Mouse (Mus musculus) erythroid progenitor cell, adult 5-6 weeks (primary cell): ENCODE data around the gene Hnrnph2. TPM values are rescaled to one million over a fixed set of nuclear protein-coding genes. Genes with fewer than 3 reads are reported as not detected.

ENCODE experiments used
- ATAC-seq: replicated peaks from 2 replicates; pipeline ENCODE4 v1.8.0; 2016; ENCODE audit warnings: moderate number of reproducible peaks, mild to moderate bottlenecking, moderate TSS enrichment, inconsistent platforms; ENCODE audit not compliant: poor library complexity, low FRiP score, severe bottlenecking
- total RNA-seq, 2 experiments: library from RNA; stranded (forward) in 1 of 2; stranded (reverse) in 1 of 2; fragments of 150-400 nt in 1 of 2; fragments of 186-747, 209-891 nt in 1 of 2; gene quantifications; 2 replicates each; pipeline versions ENCODE4 v1.2.3 to v1.2.4; 2015 to 2017; ENCODE audit warnings: low replicate concordance in 2 of 2

Hnrnph2 gene
- total RNA-seq (2015; ENCODE audit: low replicate concordance) = 59.8 and 69.6 TPM in 2 replicates
- total RNA-seq (2017; ENCODE audit: low replicate concordance) = 86.5 and 95.0 TPM in 2 replicates

DNA sequence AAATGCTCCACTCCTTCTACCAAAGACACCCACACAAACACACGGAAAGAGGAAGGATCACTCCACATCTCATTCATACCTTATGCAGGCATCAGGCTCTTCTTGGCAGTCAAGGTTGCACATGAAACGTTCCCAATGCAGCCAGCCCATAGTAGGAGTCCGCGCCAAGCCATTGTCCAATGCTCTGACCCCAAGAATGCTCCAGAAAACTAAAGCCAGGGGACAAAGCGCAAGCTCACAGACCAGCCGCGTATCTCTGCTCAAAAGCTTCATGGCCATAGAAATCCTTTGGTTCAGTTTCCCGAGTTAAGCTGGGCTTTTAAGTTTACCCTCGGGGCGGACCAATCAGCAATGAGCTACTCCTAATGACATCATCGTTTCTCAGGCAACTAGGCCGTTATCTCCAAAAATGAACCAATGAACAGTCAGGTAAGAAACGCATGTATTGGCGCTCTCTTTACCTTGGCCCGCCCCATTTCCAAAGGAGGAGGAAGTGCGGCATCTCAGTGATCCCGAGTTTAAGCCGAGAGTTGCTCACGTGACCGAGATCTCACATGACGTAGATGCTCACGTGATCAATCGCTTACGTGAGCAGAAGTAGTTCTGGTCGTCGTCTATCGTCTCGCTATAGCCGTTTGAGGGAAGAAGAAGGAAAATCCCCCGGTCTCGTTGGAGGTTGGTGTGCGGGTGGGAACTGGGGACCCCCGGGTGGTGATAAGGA lies at the start of gene Hnrnph2, which contains the start of gene Gla:
Gene Hnrnph2, plus strand, starts transcription at position 521 of the 721 bp plus-strand sequence.
Gene Gla, minus strand, starts transcription at position 467 of the 721 bp plus-strand sequence.
- peak; percentile 96 for ATAC-seq

DNA sequence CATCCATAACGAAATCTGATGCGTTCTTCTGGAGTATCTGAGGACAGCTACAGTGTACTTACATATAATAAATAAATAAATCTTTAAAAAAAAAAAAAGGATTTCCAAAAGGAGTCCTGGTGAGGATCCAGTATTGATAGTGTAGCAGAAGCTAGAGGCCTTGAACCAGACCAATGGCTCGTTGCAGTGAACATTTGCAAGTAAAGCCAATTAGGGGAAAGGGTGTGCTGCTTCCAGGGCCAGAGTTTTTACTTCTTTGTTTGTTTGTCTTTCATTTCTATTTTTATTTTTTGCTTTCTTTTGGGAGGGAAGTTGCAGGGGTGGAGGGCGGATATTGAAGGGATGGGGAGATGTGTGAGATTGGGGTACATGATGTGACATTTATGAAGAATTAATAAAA lies 47.7 kb upstream of the Hnrnph2 start:
- no peak for ATAC-seq

DNA sequence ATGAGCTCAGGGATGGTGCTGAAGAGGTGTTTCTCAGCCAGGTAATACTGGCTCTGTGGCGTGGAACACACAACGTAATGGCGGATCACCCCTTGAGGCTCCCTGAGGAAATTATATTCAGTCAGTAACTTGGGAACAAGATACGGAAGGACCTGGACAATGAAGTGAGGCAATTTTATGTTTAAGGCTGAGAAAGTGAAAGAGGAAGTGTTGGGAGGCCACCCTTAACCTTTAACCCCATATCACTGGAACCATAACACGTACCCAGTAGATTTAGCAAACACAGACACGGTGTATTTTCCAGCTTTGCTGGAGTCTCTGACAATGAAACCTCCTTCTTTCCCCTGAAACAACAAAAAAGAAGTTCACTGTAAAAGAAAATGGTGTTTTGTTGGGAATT lies 46.6 kb upstream of the Hnrnph2 start:
- ATAC-seq = no peak

DNA sequence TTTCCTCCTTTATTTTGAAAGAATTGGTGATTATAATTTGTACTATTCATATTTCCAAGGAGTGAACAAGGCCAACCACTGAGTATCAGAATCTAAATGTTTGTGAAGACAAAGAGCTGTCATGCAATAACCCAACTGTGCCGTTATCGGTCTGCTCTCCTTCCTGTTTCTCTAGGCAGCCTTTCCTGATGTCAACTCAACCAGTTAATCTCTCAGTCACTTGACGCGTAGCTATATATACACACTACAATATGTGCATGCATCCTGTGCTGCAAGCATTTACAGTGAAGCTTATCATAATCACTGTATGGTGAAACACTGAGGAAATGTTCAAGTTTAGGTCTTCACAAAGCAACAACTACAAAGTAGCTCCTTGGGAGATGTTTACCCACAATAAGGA lies 36.7 kb upstream of the Hnrnph2 start:
- no peak for ATAC-seq

DNA sequence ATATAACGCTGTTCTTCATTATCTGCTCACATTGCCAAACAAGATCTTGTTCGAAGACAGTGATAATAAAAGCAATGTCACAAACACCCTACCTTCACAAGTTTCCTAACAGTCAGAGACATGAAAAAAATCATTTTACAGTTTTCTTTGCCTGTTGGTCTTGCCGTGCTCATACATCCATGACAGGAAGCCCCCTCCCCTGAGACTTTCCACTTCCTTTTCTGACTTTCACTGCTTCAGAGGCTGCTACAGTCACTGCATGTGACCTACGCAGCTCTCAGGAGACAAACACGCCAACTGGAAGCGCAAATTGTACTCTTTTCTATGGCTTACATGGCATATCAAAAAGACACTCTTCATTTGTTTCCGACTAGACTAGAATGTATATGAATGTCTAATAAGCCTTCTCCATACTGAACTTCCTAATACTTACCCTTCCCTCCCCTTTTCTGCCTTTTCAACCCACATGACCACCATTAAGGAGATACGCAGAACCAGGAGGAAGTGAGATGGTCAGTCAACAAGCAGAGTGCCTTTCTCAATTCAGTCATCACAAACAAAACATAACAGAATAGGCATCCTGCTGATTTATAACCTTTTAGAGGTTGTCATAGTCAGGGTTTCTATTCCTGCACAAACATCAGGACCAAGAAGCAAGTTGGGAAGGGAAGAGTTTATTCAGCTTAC lies 34.3 kb upstream of the Hnrnph2 start:
- ATAC-seq = no peak

DNA sequence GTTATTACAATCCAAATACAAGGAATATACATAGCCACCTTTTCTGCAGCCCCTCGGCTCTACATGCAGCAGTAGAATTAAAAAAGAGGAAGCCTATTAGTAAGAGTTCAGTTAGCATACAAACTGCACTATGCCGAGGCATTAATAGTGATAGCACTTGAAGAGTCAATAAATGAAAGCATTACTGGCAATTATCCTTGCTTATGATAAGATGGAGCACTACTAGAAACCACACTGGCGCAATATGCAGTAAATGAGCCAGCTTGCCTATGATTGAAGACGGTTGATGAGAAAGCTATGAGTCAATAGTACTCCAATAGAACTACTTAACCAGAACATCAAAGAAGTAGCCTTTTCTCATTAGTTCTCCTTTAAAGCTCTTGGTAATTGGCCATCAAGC lies 23.1 kb upstream of the Hnrnph2 start:
- no peak for ATAC-seq

DNA sequence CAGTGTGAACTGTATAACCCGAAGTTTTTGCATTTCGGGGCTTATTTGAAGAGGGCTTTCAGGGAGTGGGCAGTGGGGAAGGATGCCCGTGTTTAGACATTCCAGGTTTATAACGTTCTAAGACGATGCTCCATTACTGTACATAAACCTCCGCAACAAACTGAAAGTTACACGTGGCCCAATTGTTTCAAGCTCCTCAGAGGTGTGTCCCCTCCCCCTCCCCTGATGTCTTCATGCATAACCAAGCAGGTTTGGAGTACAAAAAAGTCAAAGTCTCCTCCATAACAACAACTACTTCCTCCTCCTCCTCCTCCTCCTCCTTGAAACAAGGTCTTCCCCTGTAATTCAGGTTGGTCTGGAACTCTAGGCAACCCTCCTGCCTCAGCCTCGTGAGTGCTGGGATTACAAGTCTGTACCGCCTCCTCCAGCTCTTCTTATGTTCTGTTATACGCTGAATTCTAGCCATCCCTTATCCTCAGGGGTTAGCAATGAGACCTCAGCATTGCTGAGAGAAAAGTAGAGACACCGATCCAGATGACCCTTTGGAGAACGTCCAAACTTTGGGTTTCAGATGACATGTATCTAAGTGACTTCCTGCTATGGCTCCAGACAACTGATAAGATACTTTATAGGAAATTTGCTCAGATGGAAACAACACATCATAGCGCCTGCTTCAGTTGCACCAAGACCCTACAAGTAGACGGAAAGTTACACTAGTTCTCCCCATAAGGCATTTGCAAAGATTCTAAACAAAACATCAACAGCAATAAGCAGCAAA lies 20.3 kb upstream of the Hnrnph2 start:
- ATAC-seq = no peak

DNA sequence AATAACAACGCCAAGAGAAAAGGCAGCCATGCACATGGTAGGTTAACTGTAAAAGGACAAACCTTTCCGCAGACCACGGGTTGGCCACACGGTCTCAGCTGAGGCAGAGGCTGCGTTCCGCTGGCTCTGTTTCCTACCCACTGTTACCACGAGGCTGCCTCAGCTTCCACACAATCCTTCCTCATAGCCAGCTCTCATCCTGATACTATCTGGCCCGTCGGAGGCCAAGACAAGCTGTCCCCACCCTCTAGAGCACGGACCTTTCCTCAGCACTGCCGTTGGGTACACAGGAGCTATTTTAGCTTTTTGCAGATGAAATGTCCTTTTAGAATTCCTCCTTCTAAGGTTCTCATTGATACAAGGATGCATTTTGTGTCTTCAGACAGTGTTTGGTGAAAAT lies 18.7 kb upstream of the Hnrnph2 start:
- peak; percentile 40; the same call in 1 of the 2 replicates for ATAC-seq

DNA sequence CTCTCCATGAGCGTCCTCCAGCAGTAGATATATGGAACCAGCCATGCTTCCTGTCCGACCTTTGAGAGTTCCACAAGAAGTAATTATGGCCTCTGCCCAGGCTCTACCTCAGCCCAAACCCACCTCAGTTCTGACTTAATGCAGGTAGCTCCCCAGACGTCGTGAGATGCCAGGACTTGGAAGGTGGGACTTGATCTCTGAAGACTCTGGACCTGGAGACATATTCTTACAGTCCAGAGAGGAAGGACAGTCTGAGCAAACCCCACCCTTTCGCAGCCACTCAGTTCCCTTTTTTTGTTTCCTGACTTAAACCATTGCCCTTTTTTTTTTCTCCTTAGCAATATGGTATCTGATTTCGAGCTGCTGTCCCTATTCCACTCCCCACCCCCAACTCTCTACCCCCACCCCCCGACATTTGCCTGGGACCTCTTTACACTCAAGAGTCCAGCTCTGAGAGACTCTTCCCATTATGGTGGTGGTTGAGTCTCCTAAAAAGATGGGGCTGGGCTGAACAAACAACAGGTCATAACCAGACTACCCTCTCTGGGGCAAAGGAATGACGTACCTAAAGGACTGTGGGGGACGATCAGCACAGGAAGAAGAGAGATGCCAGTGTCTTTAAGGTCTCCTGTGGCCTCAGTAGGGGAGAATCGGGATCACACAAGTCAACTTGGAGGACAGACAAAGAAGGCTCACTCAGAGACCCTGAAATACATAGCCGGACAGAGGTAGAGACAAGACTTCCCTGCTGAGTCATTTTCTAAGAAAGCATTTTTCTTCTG lies 17.9 kb upstream of the Hnrnph2 start, which contains the start of gene Btk:
Gene Btk, minus strand, starts transcription at position 683 of the 782 bp plus-strand sequence.
- no peak for ATAC-seq

DNA sequence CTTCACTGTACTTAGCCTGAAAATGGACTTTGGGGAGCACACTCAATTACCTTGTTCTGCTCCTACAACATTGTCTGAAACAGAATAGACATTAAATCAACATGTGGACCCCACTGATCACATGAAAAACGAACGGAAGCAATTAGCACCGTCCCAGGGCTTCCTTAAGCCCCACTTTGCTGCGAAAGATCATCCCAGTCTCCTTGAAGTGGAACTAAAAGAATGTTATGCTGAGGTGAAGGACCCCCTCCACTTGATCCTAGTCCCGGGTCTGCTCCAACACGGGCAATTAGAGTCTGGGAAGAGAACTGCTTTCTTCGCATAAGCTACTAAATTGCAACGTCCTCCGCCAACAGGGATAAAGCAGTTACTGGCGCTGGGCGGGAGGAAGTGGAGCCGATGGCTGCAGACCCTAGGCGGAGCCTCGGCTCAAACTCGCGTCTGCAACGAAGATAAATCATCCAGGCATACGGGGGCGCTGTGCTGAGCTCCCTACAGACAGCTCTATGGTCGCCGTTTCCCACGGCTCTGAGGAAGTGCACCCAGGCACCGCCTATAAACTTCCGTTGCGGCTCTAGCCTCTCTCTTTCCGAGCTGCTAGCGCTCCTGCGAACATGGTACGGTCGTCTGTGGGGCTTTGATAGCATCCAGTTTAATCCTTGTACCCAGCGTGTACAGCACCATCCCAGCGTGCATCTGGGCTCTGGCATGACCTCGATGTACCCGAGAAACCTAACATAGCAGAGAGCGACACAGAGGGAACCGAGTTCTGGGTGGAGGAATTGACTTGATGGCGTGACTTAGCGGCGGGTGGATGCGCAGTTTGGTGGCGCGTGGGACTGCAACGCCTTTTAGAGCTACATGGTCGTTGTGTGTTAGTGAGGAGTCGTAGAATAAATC lies 15.6 kb upstream of the Hnrnph2 start, which contains the start of gene Rpl36a:
Gene Rpl36a, plus strand, starts transcription at position 552 of the 900 bp plus-strand sequence.
- ATAC-seq = peak; percentile 94

DNA sequence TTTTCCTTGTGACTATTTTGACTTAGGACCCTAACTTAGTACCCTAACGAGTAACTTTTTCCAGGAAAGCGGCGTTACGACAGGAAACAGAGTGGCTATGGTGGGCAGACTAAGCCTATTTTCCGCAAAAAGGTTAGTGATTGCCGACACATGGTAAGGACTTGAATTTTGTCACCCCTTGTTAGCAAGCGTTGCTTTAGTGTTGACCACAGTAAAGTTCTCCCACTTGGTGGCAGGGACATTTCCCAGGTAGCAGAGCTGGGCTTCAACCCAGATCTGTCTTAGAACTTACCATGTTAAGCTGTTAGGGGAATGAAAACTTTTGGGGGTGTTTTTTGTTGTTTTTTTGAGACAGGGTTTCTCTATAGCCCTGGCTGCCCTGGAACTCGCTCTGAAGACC lies 14.5 kb upstream of the Hnrnph2 start:
- ATAC-seq = no peak

DNA sequence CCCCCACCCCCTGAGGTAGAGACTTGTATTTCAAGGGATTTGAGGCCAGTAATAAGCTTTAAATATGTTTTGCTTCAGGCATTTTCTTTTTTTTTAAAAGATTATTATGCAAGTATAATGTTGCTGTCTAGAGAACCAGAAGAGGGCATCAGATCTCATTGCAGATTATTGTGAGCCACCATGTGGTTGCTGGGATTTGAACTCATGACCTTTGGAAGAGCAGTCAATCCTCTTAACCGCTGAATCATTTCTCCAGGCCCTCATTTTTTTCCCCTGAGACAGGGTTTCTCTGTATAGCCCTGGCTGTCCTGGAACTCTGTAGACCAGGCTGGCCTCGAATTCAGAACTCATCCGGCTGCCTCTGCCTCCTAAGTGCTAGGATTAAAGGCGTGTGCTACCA lies 12.7 kb upstream of the Hnrnph2 start:
- no peak for ATAC-seq

DNA sequence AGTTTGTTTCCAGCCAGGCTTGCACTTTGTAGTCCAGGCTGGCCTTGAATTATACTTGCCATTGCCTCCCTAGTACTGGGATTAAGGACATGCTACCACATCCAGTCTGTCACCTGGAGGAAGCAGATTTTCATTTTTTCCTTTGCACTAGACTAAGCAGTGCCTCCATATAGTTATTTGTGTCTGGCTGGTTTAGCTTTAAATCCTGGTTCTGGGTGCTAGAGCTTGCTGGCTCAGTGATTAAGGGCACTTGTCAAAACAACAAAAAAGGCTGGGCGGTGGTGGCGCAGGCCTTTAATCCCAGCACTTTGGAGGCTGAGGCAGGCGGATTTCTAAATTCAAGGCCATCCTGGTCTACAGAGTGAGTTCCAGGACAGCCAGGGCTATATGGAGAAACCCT lies 12.0 kb upstream of the Hnrnph2 start:
- ATAC-seq = no peak

DNA sequence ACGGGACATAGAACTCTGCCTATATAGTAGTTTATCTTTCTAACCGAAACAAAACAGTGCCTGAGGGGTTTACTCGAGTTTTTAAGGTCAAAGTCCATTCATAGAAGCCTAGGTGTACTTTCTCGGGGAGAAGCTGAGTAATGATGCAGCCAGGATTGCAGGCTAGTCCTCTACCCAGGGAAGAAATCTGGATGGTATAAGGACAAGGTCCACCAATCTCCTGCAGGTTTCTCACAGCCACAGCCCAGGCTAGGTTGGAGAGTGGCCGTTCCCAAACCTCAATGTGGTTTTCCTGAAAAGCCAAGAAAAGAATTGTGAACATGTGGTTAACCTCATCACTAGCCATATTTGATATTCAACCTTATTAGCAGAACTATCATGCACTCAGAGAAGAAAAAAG lies 11.1 kb upstream of the Hnrnph2 start:
- no peak for ATAC-seq

DNA sequence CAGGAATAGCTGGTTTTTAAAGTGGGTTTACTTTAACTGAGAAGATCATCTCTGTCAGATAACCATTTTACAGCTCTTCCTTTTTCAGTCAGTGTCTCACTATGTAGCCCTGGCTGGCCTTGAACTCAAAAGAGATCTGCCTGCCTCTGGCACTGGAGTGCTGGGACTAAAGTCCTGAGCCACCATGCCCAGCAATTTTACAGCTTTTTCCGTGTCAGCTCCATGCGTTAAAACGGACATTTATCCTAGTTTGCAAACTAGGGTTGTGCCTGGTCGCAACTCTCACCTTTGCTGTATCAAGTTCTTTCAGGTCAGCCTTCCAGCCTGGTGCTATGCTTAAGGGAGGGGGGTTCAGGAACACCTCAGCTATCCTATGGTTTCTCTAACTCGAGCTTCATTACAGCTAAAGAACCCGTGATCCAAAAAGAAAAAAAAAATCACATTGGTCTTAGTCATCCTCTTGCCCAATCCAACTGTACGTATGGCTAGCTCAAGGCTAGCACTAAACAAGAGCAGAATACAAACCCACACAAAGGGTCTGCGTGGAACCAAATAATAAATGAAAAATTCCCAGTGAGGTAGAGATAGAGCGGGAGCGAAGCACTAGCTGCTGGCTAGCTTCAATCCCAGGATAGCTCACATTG lies 935 bp upstream of the Hnrnph2 start:
- 0 out of 2 replicates have a peak, but pooled peaks have one; percentile 3 for ATAC-seq

DNA sequence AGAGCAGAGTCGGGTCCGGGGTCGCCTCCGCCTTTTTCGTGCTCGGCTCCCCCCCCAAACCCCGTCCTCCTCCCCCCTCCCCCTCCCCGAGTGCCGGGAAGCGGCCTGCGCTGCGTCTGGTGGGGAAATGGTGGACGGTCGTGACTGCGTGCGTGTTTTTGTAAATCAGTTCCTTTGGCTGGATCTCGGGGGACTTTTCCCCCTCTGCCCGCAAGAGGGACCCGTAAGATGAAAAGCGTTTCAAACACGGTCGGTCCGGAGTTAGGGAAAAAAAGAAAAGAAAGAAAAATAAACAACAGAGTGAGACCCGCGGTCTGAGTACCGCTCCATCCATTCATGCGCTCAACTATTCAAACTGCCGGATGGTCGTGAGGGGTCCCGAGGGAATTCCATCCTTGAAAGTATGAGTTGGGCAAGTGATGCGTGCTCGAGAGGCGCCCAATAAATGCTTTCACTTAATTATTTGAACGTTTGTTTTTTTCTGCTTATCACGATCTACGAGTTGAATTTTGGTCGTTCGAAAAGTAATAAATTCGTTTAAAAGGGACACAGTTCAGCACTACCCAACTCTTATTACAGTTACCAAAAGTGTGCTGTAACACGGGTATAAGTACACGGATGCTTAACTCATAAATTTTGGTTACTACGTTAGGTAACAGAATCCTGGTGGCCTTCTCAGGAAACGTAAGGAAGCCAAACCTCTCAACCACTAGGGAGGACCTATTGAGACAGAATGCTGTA lies 571 bp downstream of the Hnrnph2 start:
- peak; percentile 46 for ATAC-seq

DNA sequence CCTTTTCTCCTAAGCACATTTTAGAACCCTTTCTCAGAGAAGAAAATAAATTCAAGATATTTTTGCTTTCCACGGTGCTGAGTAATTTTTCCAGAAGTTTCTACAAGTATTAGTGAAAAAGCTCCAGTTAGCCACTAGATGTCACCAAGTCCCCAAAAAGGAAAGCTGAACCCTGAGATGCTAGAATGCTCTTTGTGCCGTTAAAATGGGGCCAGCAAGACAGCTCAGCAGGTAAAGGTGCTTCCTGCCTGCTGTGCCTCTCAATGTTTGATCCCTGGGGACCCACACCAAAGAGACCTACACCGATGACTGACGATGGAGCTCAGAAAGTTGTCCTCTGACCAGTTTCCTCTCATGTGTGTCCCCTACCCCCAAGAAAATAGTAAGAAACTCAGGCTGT lies 8.5 kb downstream of the Hnrnph2 start:
- no peak; the same call in 1 of the 2 replicates for ATAC-seq
